Mouse (Mus musculus) heart, adult 11 months (tissue): Measurements from ENCODE around the gene Gm13287.
"Not testable (repeated sequence)": the region's sequence is repeated elsewhere in the genome, so short reads cannot be mapped to it uniquely, and the experiment has no call there.

Experiments used
- DNase-seq: peaks from one replicate; pipeline ENCODE4 v3.0.0; 2022

Gm13287 gene

DNA sequence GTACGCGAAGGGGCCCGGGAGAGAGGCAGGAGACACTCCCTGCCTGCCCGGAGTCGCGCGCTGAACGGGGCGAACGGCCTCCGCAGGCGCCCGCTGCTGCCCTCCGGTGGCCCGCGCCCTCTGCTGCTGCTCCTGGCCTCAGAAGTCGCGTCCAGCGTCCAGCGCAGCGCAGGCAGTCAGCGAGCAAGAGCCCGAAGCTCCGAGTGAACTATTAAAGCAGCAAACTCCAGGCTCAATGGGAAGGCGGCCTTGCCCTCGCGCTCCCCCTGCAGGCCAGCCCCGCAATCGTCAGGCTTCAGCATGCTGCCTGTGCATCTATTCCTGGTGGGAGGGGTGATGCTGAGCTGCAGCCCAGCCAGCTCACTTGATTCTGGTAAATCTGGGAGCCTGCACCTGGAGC lies at the start of gene Gm13287:
Gene Gm13287 (plus strand): TSS at position 301 of the 400 bp plus-strand sequence.
- DNase-seq: not testable (repeated sequence)

DNA sequence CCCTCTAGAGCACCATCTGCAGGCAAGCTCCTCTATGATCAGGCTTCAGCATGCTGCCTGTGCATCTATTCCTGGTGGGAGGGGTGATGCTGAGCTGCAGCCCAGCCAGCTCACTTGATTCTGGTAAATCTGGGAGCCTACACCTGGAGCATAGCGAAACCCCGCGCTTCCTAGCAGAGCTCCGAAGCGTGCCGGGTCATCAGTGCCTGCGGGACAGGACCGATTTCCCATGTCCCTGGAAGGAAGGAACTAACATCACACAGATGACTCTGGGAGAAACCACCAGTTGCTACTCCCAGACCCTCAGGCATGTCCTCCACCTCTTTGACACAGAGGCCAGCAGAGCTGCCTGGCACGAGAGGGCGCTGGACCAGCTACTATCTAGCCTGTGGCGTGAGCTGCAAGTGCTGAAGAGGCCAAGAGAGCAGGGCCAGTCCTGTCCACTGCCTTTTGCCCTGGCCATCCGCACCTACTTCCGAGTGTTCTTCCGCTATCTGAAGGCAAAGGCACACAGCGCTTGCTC lies 48.2 kb upstream of the Gm13287 start, which contains the start of gene Gm13271:
Gene Gm13271 (plus strand): TSS at position 51 of the 523 bp plus-strand sequence.
- peak; percentile 99 for DNase-seq

- DNase-seq: peak; percentile 89
These were observed 46.2 kb upstream of the Gm13287 start for GRCm38 (mm10) chr4:88756581-88757513.

DNA sequence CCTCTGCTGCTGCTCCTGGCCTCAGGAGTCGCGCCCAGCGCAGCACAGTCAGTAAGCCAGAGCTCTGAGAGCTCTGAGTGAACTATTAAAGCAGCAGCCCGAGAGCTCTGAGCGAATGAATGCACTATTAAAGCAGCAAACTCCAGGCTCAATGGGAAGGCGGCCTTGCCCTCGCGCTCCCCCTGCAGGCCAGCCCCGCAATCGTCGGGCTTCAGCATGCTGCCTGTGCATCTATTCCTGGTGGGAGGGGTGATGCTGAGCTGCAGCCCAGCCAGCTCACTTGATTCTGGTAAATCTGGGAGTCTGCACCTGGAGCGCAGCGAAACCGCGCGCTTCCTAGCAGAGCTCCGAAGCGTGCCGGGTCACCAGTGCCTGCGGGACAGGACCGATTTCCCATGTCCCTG lies 45.4 kb upstream of the Gm13287 start:
- DNase-seq: peak; percentile 99

DNA sequence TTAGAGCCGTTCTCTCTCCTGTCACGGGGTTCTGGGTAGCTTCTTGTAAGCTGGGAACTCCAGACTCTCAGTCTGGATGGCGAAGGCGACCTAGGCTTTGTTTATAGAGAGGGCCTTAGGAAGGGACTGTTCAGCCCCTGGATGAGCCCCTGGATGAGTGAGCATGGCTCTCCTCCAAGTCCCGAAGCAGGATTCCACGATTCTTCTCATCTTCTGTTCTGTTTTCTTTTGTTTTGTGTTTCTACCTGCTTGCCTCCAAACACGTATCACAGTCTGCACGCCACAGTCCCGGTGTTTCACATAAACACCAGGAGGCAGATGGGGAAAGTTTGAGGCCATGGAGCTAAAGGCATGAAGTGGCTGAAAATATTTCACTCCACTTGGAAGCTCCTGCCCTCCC lies 44.3 kb upstream of the Gm13287 start:
- peak; percentile 93 for DNase-seq

DNA sequence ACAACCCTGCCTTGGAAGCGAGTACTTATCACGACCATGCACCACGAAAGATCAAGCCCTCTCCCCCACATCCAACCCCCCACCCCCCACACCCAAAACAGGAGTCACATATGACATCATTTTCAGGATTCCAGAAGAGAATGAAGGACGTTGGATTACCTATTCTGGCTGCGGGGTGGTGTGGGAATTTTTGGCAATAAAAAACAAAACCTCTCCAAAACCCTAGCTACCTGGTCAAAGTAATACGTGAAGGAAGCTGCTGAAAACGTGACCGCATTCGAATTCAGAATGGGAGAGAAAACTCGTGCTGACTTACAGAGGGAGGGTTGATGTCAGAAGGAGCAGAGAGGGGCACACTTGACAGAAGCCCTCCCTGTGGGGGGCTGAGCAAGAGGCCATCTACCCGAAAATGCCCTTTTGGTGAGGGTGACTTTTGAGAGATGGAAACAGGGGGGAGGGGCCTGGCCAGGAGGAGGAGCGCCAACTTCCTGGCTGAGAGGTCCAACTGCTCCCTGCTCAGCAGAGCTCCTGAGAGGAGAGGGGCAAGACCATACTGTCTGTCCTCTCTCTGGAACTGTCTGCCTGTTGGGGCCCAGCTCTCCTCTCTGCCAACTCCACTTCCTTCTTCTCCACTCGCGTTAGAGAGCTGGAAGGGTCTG lies 43.3 kb upstream of the Gm13287 start, which contains the start of gene Gm13283:
Gene Gm13283 (plus strand): TSS at position 510 of the 659 bp plus-strand sequence.
- peak; percentile 97 for DNase-seq

DNA sequence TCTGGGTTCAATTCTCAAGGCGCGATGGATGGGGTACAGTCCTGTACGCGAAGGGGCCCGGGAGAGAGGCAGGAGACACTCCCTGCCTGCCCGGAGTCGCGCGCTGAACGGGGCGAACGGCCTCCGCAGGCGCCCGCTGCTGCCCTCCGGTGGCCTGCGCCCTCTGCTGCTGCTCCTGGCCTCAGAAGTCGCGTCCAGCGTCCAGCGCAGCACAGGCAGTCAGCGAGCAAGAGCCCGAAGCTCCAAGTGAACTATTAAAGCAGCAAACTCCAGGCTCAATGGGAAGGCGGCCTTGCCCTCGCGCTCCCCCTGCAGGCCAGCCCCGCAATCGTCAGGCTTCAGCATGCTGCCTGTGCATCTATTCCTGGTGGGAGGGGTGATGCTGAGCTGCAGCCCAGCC lies 42.6 kb upstream of the Gm13287 start:
- peak; percentile 99 for DNase-seq

DNA sequence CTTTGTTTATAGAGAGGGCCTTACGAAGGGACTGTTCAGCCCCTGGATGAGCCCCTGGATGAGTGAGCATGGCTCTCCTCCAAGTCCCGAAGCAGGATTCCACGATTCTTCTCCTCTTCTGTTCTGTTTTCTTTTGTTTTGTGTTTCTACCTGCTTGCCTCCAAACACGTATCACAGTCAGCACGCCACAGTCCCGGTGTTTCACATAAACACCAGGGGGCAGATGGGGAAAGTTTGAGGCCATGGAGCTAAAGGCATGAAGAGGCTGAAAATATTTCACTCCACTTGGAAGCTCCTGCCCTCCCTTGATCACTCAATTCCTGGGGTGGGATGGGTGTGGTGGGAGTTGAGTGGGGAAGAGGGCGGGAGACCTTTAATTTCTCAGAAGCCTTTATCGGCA lies 41.3 kb upstream of the Gm13287 start:
- DNase-seq: peak; percentile 98

DNA sequence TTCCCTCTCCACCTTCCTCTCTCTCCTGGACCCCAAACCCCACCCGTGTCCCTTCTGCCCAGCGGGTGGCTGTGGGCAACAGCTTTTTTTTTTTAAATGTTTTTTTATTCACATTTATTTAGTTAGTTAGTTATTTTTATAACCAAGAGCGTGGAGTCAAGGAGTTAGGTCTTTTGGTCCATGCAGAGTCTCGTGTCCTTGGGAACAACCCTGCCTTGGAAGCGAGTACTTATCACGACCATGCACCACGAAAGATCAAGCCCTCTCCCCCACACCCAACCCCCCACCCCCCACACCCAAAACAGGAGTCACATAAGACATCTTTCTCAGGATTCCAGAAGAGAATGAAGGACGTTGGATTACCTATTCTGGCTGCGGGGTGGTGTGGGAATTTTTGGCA lies 40.7 kb upstream of the Gm13287 start:
- peak; percentile 96 for DNase-seq

DNA sequence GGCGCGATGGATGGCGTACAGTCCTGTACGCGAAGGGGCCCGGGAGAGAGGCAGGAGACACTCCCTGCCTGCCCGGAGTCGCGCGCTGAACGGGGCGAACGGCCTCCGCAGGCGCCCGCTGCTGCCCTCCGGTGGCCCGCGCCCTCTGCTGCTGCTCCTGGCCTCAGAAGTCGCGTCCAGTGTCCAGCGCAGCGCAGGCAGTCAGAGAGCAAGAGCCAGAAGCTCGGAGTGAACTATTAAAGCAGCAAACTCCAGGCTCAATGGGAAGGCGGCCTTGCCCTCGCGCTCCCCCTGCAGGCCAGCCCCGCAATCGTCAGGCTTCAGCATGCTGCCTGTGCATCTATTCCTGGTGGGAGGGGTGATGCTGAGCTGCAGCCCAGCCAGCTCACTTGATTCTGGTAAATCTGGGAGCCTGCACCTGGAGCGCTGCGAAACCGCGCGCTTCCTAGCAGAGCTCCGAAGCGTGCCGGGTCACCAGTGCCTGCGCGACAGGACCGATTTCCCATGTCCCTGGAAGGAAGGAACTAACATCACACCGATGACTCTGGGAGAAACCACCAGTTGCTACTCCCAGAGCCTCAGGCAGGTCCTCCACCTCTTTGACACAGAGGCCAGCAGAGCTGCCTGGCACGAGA lies 39.6 kb upstream of the Gm13287 start:
- DNase-seq: peak; percentile 98

DNA sequence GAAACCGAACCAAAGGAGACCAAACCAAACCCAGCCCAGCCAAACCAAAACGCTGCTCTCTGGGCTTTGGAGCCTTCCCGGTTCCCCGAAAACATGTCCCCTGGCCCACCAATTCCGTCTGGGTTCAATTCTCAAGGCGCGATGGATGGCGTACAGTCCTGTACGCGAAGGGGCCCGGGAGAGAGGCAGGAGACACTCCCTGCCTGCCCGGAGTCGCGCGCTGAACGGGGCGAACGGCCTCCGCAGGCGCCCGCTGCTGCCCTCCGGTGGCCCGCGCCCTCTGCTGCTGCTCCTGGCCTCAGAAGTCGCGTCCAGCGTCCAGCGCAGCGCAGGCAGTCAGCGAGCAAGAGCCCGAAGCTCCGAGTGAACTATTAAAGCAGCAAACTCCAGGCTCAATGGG lies 29.5 kb upstream of the Gm13287 start, which contains the start of gene Gm13290:
Gene Gm13290 (plus strand): TSS at position 301 of the 400 bp plus-strand sequence.
- DNase-seq: not testable (repeated sequence)

DNA sequence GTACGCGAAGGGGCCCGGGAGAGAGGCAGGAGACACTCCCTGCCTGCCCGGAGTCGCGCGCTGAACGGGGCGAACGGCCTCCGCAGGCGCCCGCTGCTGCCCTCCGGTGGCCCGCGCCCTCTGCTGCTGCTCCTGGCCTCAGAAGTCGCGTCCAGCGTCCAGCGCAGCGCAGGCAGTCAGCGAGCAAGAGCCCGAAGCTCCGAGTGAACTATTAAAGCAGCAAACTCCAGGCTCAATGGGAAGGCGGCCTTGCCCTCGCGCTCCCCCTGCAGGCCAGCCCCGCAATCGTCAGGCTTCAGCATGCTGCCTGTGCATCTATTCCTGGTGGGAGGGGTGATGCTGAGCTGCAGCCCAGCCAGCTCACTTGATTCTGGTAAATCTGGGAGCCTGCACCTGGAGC lies 26.4 kb upstream of the Gm13287 start, which contains the start of gene Gm13289:
Gene Gm13289 (plus strand): TSS at position 301 of the 400 bp plus-strand sequence.
- DNase-seq: not testable (repeated sequence)

DNA sequence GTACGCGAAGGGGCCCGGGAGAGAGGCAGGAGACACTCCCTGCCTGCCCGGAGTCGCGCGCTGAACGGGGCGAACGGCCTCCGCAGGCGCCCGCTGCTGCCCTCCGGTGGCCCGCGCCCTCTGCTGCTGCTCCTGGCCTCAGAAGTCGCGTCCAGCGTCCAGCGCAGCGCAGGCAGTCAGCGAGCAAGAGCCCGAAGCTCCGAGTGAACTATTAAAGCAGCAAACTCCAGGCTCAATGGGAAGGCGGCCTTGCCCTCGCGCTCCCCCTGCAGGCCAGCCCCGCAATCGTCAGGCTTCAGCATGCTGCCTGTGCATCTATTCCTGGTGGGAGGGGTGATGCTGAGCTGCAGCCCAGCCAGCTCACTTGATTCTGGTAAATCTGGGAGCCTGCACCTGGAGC lies 23.5 kb upstream of the Gm13287 start, which contains the start of gene Gm13272:
Gene Gm13272 (plus strand): TSS at position 301 of the 400 bp plus-strand sequence.
- not testable (repeated sequence) for DNase-seq

DNA sequence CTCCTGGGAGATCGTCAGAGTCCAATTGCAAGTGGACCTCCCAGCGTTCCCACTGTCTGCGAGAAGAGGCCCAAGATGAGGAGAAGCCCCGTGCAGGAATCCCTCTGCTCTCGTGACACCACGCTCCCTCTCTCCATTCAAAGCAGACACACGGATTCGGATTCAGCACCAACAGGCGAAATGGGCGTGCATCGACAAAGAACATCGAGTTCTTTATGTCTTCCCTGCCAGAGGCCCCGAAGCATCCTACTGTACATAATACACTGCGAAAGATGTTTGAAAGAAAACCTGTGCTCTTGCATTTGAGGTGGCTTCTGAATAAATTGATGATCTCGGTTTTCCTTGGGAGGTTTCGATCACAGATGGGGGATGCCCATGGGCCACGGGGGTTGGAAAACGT lies 22.7 kb upstream of the Gm13287 start:
- peak; percentile 92 for DNase-seq

DNA sequence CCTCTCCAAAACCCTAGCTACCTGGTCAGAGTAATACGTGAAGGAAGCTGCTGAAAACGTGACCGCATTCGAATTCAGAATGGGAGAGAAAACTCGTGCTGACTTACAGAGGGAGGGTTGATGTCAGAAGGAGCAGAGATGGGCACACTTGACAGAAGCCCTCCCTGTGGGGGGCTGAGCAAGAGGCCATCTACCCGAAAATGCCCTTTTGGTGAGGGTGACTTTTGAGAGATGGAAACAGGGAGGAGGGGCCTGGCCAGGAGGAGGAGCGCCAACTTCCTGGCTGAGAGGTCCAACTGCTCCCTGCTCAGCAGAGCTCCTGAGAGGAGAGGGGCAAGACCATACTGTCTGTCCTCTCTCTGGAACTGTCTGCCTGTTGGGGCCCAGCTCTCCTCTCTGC lies 21.2 kb upstream of the Gm13287 start, which contains the start of gene Ifnz:
Gene Ifnz (plus strand): TSS at position 301 of the 400 bp plus-strand sequence.
- DNase-seq: not testable (repeated sequence)

DNA sequence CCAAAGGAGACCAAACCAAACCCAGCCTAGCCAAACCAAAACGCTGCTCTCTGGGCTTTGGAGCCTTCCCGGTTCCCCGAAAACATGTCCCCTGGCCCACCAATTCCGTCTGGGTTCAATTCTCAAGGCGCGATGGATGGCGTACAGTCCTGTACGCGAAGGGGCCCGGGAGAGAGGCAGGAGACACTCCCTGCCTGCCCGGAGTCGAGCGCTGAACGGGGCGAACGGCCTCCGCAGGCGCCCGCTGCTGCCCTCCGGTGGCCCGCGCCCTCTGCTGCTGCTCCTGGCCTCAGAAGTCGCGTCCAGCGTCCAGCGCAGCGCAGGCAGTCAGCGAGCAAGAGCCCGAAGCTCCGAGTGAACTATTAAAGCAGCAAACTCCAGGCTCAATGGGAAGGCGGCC lies 20.7 kb upstream of the Gm13287 start:
- peak; percentile 94 for DNase-seq

- DNase-seq: not testable (repeated sequence)
These were observed 17.6 kb upstream of the Gm13287 start, which contains the start of gene Gm13276 for GRCm38 (mm10) chr4:88785409-88785808. Gene Gm13276, plus strand, starts transcription at chr4:88785709.

- peak; percentile 97 for DNase-seq
These were observed 14.7 kb upstream of the Gm13287 start, which contains the start of gene Gm13277 for GRCm38 (mm10) chr4:88788402-88788801. Gene Gm13277, plus strand, starts transcription at chr4:88788632.

GRCm38 (mm10) chr4:88791250-88791649 lies 11.8 kb upstream of the Gm13287 start, which contains the start of gene Gm13278:
Gene Gm13278, plus strand, starts transcription at chr4:88791550.
- DNase-seq: not testable (repeated sequence)

DNA sequence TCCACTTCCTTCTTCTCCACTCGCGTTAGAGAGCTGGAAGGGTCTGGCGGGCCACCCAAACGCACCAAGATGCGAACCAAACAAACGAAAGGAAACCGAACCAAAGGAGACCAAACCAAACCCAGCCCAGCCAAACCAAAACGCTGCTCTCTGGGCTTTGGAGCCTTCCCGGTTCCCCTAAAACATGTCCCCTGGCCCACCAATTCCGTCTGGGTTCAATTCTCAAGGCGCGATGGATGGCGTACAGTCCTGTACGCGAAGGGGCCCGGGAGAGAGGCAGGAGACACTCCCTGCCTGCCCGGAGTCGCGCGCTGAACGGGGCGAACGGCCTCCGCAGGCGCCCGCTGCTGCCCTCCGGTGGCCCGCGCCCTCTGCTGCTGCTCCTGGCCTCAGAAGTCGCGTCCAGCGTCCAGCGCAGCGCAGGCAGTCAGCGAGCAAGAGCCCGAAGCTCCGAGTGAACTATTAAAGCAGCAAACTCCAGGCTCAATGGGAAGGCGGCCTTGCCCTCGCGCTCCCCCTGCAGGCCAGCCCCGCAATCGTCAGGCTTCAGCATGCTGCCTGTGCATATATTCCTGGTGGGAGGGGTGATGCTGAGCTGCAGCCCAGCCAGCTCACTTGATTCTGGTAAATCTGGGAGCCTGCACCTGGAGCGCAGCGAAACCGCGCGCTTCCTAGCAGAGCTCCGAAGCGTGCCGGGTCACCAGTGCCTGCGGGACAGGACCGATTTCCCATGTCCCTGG lies 8.9 kb upstream of the Gm13287 start, which contains the start of gene Gm13275:
Gene Gm13275 (plus strand): TSS at position 552 of the 740 bp plus-strand sequence.
- DNase-seq: peak; percentile 99

DNA sequence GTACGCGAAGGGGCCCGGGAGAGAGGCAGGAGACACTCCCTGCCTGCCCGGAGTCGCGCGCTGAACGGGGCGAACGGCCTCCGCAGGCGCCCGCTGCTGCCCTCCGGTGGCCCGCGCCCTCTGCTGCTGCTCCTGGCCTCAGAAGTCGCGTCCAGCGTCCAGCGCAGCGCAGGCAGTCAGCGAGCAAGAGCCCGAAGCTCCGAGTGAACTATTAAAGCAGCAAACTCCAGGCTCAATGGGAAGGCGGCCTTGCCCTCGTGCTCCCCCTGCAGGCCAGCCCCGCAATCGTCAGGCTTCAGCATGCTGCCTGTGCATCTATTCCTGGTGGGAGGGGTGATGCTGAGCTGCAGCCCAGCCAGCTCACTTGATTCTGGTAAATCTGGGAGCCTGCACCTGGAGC lies 6.0 kb upstream of the Gm13287 start, which contains the start of gene Gm13279:
Gene Gm13279 (plus strand): TSS at position 301 of the 400 bp plus-strand sequence.
- not testable (repeated sequence) for DNase-seq
